Mouse (Mus musculus): ENCODE measurements around the gene Tmem216. TPM values are rescaled to one million over a fixed set of nuclear protein-coding genes. Genes with fewer than 3 reads are reported as not detected.
A peak's percentile ranks its signal among the peaks of the same experiment; 100 is the strongest.
"Not testable (repeated sequence)": the region's sequence is repeated elsewhere in the genome, so short reads cannot be mapped to it uniquely, and the experiment has no call there.

Gene Tmem216
- polyA plus RNA-seq, 1 experiment from 2014 or later: 53.8 TPM

- Histone ChIP-seq H3K27me3 (ENCODE audit: control insufficient read depth, insufficient read depth, low read length) (no peaks in the 10 kb centered on the region), H3K36me3 (ENCODE audit: control insufficient read depth, insufficient read depth, low read length) (no peaks in the 10 kb centered on the region), H3K27ac (ENCODE audit: low read length) (no peak overlapping the region), H3K4me3 (ENCODE audit: low read depth, low read length) (no peak overlapping the region), H3K4me2 (replicated peaks; ENCODE audit: low read depth, low read length) (no peak overlapping the region), H3K9ac (replicated peaks; ENCODE audit: low read depth, low read length) (no peak overlapping the region), H3K9me3 (ENCODE audit: control insufficient read depth, low read depth, low read length) (no peaks in the 10 kb centered on the region), H3K4me1 (ENCODE audit: control insufficient read depth, insufficient read depth, low read length) (peaks cover 6% of the 10 kb centered on the region; the same call in 1 of the 2 replicates)
- WGBS: 34% methylated on average over 5 of the region's 5 CpGs
- ATAC-seq (ENCODE audit: insufficient number of reproducible peaks, insufficient read depth, low FRiP score, low read depth): no peak
Measured at GRCm38 (mm10) chr19:10560108-10560507, 4.1 kb upstream of the Tmem216 start.

GRCm38 (mm10) chr19:10557837-10558375, 1.9 kb upstream of the Tmem216 start:
- peaks cover 13% of the 10 kb centered on the region; the same call in 1 of the 2 replicates for H3K4me1 ChIP-seq (ENCODE audit: control insufficient read depth, insufficient read depth, low read length)
- not testable (repeated sequence) for ATAC-seq (ENCODE audit: insufficient number of reproducible peaks, insufficient read depth, low FRiP score, low read depth)

GRCm38 (mm10) chr19:10557430-10557829, 1.4 kb upstream of the Tmem216 start:
- Histone ChIP-seq H3K9me3 (ENCODE audit: control insufficient read depth, low read depth, low read length) (no peaks in the 10 kb centered on the region), H3K4me3 (ENCODE audit: low read depth, low read length) (no peak overlapping the region), H3K27ac (ENCODE audit: low read length) (no peak overlapping the region), H3K27me3 (ENCODE audit: control insufficient read depth, insufficient read depth, low read length) (no peaks in the 10 kb centered on the region), H3K4me1 (ENCODE audit: control insufficient read depth, insufficient read depth, low read length) (peaks cover 13% of the 10 kb centered on the region; the same call in 1 of the 2 replicates), H3K4me2 (replicated peaks; ENCODE audit: low read depth, low read length) (no peak overlapping the region), H3K9ac (replicated peaks; ENCODE audit: low read depth, low read length) (no peak overlapping the region), H3K36me3 (ENCODE audit: control insufficient read depth, insufficient read depth, low read length) (no peaks in the 10 kb centered on the region; the same call in 1 of the 2 replicates)
- ATAC-seq (ENCODE audit: insufficient number of reproducible peaks, insufficient read depth, low FRiP score, low read depth): no peak
- 73% methylated on average over 2 of the region's 2 CpGs for WGBS

More at GRCm38 (mm10) chr19:10557837-10558375, 1.9 kb upstream of the Tmem216 start:
- H3K36me3 ChIP-seq (ENCODE audit: control insufficient read depth, insufficient read depth, low read length); H3K4me2 ChIP-seq (replicated peaks; ENCODE audit: low read depth, low read length); H3K4me3 ChIP-seq (ENCODE audit: low read depth, low read length); H3K27me3 ChIP-seq (ENCODE audit: control insufficient read depth, insufficient read depth, low read length); H3K9ac ChIP-seq (replicated peaks; ENCODE audit: low read depth, low read length); H3K27ac ChIP-seq (ENCODE audit: low read length); H3K9me3 ChIP-seq (ENCODE audit: control insufficient read depth, low read depth, low read length): not testable (repeated sequence)
- 75% methylated on average over 4 of the region's 4 CpGs for WGBS

GRCm38 (mm10) chr19:10557001-10557400, 963 bp upstream of the Tmem216 start:
- H3K4me2 ChIP-seq (replicated peaks; ENCODE audit: low read depth, low read length): no peak overlapping the region
- no peak overlapping the region for H3K9ac ChIP-seq (replicated peaks; ENCODE audit: low read depth, low read length)
- no peaks in the 10 kb centered on the region; the same call in 1 of the 2 replicates for H3K36me3 ChIP-seq (ENCODE audit: control insufficient read depth, insufficient read depth, low read length)
- H3K4me3 ChIP-seq (ENCODE audit: low read depth, low read length): no peak overlapping the region
- 63% methylated on average over 2 of the region's 2 CpGs for WGBS
- no peaks in the 10 kb centered on the region for H3K9me3 ChIP-seq (ENCODE audit: control insufficient read depth, low read depth, low read length)
- no peaks in the 10 kb centered on the region for H3K27me3 ChIP-seq (ENCODE audit: control insufficient read depth, insufficient read depth, low read length)
- H3K4me1 ChIP-seq (ENCODE audit: control insufficient read depth, insufficient read depth, low read length): peaks cover 13% of the 10 kb centered on the region; the same call in 1 of the 2 replicates
- ATAC-seq (ENCODE audit: insufficient number of reproducible peaks, insufficient read depth, low FRiP score, low read depth): no peak
- no peak overlapping the region for H3K27ac ChIP-seq (ENCODE audit: low read length)

GRCm38 (mm10) chr19:10539454-10539853, 16.6 kb downstream of the Tmem216 start:
- no peak overlapping the region for H3K4me3 ChIP-seq (ENCODE audit: low read depth, low read length)
- WGBS: 95% methylated on average over 5 of the region's 5 CpGs
- H3K9ac ChIP-seq (replicated peaks; ENCODE audit: low read depth, low read length): no peak overlapping the region
- no peaks in the 10 kb centered on the region for H3K27me3 ChIP-seq (ENCODE audit: control insufficient read depth, insufficient read depth, low read length)
- no peaks in the 10 kb centered on the region for H3K9me3 ChIP-seq (ENCODE audit: control insufficient read depth, low read depth, low read length)
- H3K27ac ChIP-seq (ENCODE audit: low read length): no peak overlapping the region
- H3K4me1 ChIP-seq (ENCODE audit: control insufficient read depth, insufficient read depth, low read length): no peaks in the 10 kb centered on the region
- H3K4me2 ChIP-seq (replicated peaks; ENCODE audit: low read depth, low read length): no peak overlapping the region
- H3K36me3 ChIP-seq (ENCODE audit: control insufficient read depth, insufficient read depth, low read length): peaks cover 84% of the 10 kb centered on the region
- ATAC-seq (ENCODE audit: insufficient number of reproducible peaks, insufficient read depth, low FRiP score, low read depth): no peak

GRCm38 (mm10) chr19:10530082-10530481, 26.0 kb downstream of the Tmem216 start:
- no peaks in the 10 kb centered on the region for H3K27me3 ChIP-seq (ENCODE audit: control insufficient read depth, insufficient read depth, low read length)
- peaks cover 43% of the 10 kb centered on the region for H3K36me3 ChIP-seq (ENCODE audit: control insufficient read depth, insufficient read depth, low read length)
- no peak for ATAC-seq (ENCODE audit: insufficient number of reproducible peaks, insufficient read depth, low FRiP score, low read depth)
- H3K4me1 ChIP-seq (ENCODE audit: control insufficient read depth, insufficient read depth, low read length): peaks cover 12% of the 10 kb centered on the region
- WGBS: 87% methylated on average over 1 of the region's 1 CpGs
- no peak overlapping the region for H3K4me3 ChIP-seq (ENCODE audit: low read depth, low read length)
- H3K27ac ChIP-seq (ENCODE audit: low read length): no peak overlapping the region
- H3K9me3 ChIP-seq (ENCODE audit: control insufficient read depth, low read depth, low read length): no peaks in the 10 kb centered on the region
- H3K9ac ChIP-seq (replicated peaks; ENCODE audit: low read depth, low read length): no peak overlapping the region
- H3K4me2 ChIP-seq (replicated peaks; ENCODE audit: low read depth, low read length): no peak overlapping the region

- Histone ChIP-seq H3K9ac (replicated peaks; ENCODE audit: low read depth, low read length) (peak within 1 kb of the TSS; percentile 98), H3K4me1 (ENCODE audit: control insufficient read depth, insufficient read depth, low read length) (peaks cover 23% of the 10 kb centered on the region), H3K36me3 (ENCODE audit: control insufficient read depth, insufficient read depth, low read length) (peaks cover 10% of the 10 kb centered on the region), H3K4me3 (ENCODE audit: low read depth, low read length) (peak within 1 kb of the TSS; percentile 96), H3K9me3 (ENCODE audit: control insufficient read depth, low read depth, low read length) (no peaks in the 10 kb centered on the region), H3K27me3 (ENCODE audit: control insufficient read depth, insufficient read depth, low read length) (no peaks in the 10 kb centered on the region), H3K27ac (ENCODE audit: low read length) (peak within 1 kb of the TSS; percentile 98), H3K4me2 (replicated peaks; ENCODE audit: low read depth, low read length) (peak within 1 kb of the TSS; percentile 69)
- under 1% methylated on average over 11 of the region's 11 CpGs for WGBS
- ATAC-seq (ENCODE audit: insufficient number of reproducible peaks, insufficient read depth, low FRiP score, low read depth): no peak
Measured at GRCm38 (mm10) chr19:10525910-10526309, 30.1 kb downstream of the Tmem216 start, which contains the start of gene Sdhaf2. TSS of gene Sdhaf2 (minus strand) at chr19:10526142.

GRCm38 (mm10) chr19:10525106-10525901, 30.7 kb downstream of the Tmem216 start, which contains the start of gene Cpsf7:
TSS of gene Cpsf7 (plus strand) at chr19:10525266.
- Histone ChIP-seq H3K9me3 (ENCODE audit: control insufficient read depth, low read depth, low read length) (no peaks in the 10 kb centered on the region), H3K4me1 (ENCODE audit: control insufficient read depth, insufficient read depth, low read length) (peaks cover 23% of the 10 kb centered on the region), H3K27ac (ENCODE audit: low read length) (peak within 1 kb of the TSS; percentile 98), H3K4me3 (ENCODE audit: low read depth, low read length) (peak within 1 kb of the TSS; percentile 96), H3K27me3 (ENCODE audit: control insufficient read depth, insufficient read depth, low read length) (no peaks in the 10 kb centered on the region), H3K9ac (replicated peaks; ENCODE audit: low read depth, low read length) (peak within 1 kb of the TSS; percentile 98), H3K4me2 (replicated peaks; ENCODE audit: low read depth, low read length) (peak within 1 kb of the TSS; percentile 69), H3K36me3 (ENCODE audit: control insufficient read depth, insufficient read depth, low read length) (peaks cover 4% of the 10 kb centered on the region; the same call in 1 of the 2 replicates)
- WGBS: under 1% methylated on average over 77 of the region's 93 CpGs
- ATAC-seq (ENCODE audit: insufficient number of reproducible peaks, insufficient read depth, low FRiP score, low read depth): peak; percentile 95
